Mouse (Mus musculus): ENCODE results near the gene Tcp10b. TPM values are rescaled to one million over a fixed set of nuclear protein-coding genes. Genes with fewer than 3 reads are reported as not detected.
A peak's percentile ranks its signal among the peaks of the same experiment; 100 is the strongest.
"Not testable (repeated sequence)": the region's sequence is repeated elsewhere in the genome, so short reads cannot be mapped to it uniquely, and the experiment has no call there.

Gene Tcp10b
- total and polyA plus RNA-seq, 2 experiments from 2014 or later = 0.25 TPM; not detected in 1

GRCm38 (mm10) chr17:13091510-13091909 is 30.6 kb downstream of the Tcp10b start:
- H3K4me1 ChIP-seq (ENCODE audit: control insufficient read depth, insufficient read depth); H3K4me2 ChIP-seq (ENCODE audit: low read depth, low read length); H3K9ac ChIP-seq (replicated peaks; ENCODE audit: low read depth, low read length); H3K9me3 ChIP-seq (replicated peaks; ENCODE audit: control insufficient read depth, low read length); H3K4me3 ChIP-seq (ENCODE audit: low read depth, low read length); H3K36me3 ChIP-seq (replicated peaks; ENCODE audit: control insufficient read depth, insufficient read depth, low read length); H3K27me3 ChIP-seq (ENCODE audit: control insufficient read depth, insufficient read depth, low read length); H3K27ac ChIP-seq (ENCODE audit: low read depth); DNase-seq (ENCODE audit: low spot score): not testable (repeated sequence)
- no CpG with 5 or more reads among the region's 1 CpGs for WGBS
- 0 out of 2 replicates have a peak, but pooled peaks have one; percentile 49 for ATAC-seq (ENCODE audit: insufficient read depth, low read depth)

DNA sequence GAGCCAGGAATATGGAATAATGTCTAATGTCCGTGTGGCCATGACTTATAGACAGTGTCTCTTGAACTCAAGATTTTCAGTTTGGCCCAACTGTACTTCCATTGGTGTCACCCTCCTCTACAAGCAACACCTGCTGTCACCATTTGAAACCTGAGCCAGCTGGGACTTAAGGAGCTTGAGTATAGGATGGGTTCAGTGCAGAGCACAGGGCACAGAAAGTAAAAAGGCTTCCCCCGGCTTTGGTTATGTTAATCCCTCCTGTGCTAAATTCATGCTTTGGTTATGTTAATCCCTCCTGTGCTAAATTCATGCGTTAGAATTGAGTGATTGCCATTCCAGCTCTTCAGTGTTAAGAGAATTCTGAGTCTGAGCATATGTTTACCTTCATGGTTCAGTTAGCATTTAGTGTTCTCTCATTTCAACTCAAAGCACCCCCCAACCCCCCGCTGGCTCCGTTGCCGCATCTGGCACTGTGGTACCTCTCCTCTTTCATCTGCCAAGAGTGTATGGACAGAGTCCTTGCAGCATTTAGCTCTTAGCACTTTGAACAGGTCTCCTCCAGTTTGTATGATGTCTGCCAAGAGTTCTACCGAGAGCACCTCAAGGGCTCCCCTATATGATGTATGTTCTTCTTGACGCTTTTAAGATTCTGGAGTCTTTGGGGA is 31.3 kb downstream of the Tcp10b start:
- not testable (repeated sequence) for H3K4me3 ChIP-seq (ENCODE audit: low read depth, low read length); H3K9ac ChIP-seq (replicated peaks; ENCODE audit: low read depth, low read length); H3K9me3 ChIP-seq (replicated peaks; ENCODE audit: control insufficient read depth, low read length); H3K36me3 ChIP-seq (replicated peaks; ENCODE audit: control insufficient read depth, insufficient read depth, low read length); ATAC-seq (ENCODE audit: insufficient read depth, low read depth); H3K4me1 ChIP-seq (ENCODE audit: control insufficient read depth, insufficient read depth); DNase-seq (ENCODE audit: low spot score); H3K4me2 ChIP-seq (ENCODE audit: low read depth, low read length); H3K27me3 ChIP-seq (ENCODE audit: control insufficient read depth, insufficient read depth, low read length); H3K27ac ChIP-seq (ENCODE audit: low read depth)
- 58% methylated on average over 5 of the region's 8 CpGs for WGBS

- not testable (repeated sequence) for DNase-seq (ENCODE audit: low spot score); H3K4me1 ChIP-seq (ENCODE audit: control insufficient read depth, insufficient read depth); H3K4me3 ChIP-seq (ENCODE audit: low read depth, low read length); ATAC-seq (ENCODE audit: insufficient read depth, low read depth); H3K9me3 ChIP-seq (replicated peaks; ENCODE audit: control insufficient read depth, low read length); H3K27me3 ChIP-seq (ENCODE audit: control insufficient read depth, insufficient read depth, low read length); H3K36me3 ChIP-seq (replicated peaks; ENCODE audit: control insufficient read depth, insufficient read depth, low read length); H3K4me2 ChIP-seq (ENCODE audit: low read depth, low read length); H3K27ac ChIP-seq (ENCODE audit: low read depth); H3K9ac ChIP-seq (replicated peaks; ENCODE audit: low read depth, low read length)
- 92% methylated on average over 2 of the region's 4 CpGs for WGBS
Measured at GRCm38 (mm10) chr17:13092960-13093359, 32.1 kb downstream of the Tcp10b start.

DNA sequence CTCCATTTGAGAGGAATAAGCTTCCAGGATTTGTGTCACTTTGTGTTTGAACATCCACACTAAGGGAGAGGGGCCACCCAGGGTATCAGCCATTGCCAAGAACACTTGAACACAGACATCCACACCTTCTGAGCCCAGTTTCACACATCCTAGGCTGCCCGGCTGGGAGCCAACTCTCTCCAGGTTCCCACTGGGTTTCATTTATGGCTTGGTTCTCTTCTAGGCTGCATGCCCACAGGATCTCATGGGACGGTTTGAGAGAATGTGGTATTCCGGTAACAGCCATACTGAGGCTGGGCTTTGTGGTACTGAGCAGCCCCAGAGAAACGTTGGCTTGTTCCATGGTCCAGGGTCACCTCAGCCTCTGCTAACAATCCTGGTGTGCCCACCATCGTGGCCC is 45.7 kb downstream of the Tcp10b start:
- H3K9ac ChIP-seq (replicated peaks; ENCODE audit: low read depth, low read length); H3K36me3 ChIP-seq (replicated peaks; ENCODE audit: control insufficient read depth, insufficient read depth, low read length); H3K27ac ChIP-seq (ENCODE audit: low read depth); H3K4me2 ChIP-seq (ENCODE audit: low read depth, low read length); H3K27me3 ChIP-seq (ENCODE audit: control insufficient read depth, insufficient read depth, low read length); H3K4me1 ChIP-seq (ENCODE audit: control insufficient read depth, insufficient read depth); H3K4me3 ChIP-seq (ENCODE audit: low read depth, low read length); H3K9me3 ChIP-seq (replicated peaks; ENCODE audit: control insufficient read depth, low read length): not testable (repeated sequence)
- 55% methylated on average over 4 of the region's 5 CpGs for WGBS
- ATAC-seq (ENCODE audit: insufficient read depth, low read depth) = peak; percentile 50; the same call in 1 of the 2 replicates
- DNase-seq (ENCODE audit: low spot score) = peak; percentile 4

DNA sequence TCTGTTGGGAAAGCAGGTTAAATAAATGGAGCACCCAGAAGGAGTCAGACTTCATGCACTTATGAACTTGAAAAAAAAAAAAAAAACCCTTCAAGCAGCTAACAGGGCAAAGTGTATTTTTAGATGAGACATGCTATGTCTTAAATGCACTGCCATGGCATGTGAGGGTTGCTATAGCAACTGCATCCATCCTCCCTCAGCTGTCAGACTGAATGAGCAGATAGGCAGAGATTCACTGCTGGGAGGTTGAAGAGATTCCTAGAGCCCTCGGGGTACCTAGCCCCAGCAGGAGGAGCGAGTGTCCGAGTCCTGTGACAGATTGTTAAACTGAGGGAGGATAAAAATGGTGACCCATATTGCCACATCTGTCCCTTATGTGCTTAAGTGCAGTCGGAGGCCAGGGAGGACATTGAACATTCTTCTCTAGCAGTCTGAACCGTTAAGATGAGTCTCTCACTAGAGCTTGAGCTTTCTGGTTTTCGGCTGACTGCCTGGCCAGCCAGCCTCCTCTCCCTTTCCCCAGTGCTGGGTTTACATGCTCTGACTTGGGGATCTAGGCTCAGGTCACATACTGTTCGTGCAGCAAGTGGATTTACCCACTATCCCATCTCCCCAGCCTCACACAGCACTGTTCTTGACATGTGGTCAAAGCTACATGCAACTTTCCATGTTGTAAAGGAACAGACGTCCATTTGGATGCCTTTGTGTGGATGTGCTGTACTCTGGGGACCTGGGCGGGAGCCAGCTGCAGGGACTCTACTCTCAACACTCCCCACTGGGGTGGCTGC is 51.8 kb downstream of the Tcp10b start:
- ATAC-seq (ENCODE audit: insufficient read depth, low read depth); H3K4me2 ChIP-seq (ENCODE audit: low read depth, low read length); H3K27ac ChIP-seq (ENCODE audit: low read depth); H3K36me3 ChIP-seq (replicated peaks; ENCODE audit: control insufficient read depth, insufficient read depth, low read length); H3K4me3 ChIP-seq (ENCODE audit: low read depth, low read length); DNase-seq (ENCODE audit: low spot score); H3K4me1 ChIP-seq (ENCODE audit: control insufficient read depth, insufficient read depth); H3K9ac ChIP-seq (replicated peaks; ENCODE audit: low read depth, low read length); H3K9me3 ChIP-seq (replicated peaks; ENCODE audit: control insufficient read depth, low read length); H3K27me3 ChIP-seq (ENCODE audit: control insufficient read depth, insufficient read depth, low read length): not testable (repeated sequence)
- WGBS = 53% methylated on average over 2 of the region's 9 CpGs

DNA sequence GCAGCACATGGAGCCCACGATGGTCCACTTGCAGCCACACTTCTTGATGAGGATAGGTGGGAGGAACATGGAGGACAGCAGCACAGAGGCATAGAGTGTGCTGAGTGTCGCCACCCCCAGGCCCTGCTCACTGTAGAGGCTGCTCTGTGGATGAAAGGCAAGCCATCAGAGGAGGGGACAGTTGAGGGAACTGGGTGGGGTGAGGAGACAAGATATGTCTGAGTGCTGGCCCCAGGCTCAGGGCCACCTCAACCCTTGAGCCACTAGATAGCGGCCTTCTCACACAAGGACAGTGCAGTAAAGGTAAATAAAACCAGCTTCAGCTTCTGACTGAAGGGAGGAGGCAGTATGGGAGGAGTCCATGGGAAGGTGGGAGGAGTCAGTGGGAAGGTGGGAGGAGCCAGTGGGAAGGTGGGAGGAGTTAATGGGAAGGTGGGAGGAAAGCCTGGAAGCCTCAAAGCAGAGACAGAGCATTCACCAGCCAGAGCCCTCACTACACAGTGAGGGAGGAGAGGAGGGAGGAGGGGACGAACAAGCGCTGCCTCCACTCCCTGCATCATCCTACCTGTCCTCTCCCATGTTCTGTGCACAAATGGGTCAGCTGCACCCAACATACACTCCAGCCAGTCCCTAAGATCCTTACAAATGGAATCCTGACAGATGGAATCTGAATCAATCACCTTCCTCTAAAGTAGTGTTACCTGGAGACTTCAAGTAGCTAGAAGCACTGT is 62.6 kb downstream of the Tcp10b start:
- H3K27ac ChIP-seq (ENCODE audit: low read depth); H3K27me3 ChIP-seq (ENCODE audit: control insufficient read depth, insufficient read depth, low read length); DNase-seq (ENCODE audit: low spot score); H3K36me3 ChIP-seq (replicated peaks; ENCODE audit: control insufficient read depth, insufficient read depth, low read length); H3K9ac ChIP-seq (replicated peaks; ENCODE audit: low read depth, low read length); H3K9me3 ChIP-seq (replicated peaks; ENCODE audit: control insufficient read depth, low read length); H3K4me3 ChIP-seq (ENCODE audit: low read depth, low read length); H3K4me2 ChIP-seq (ENCODE audit: low read depth, low read length); H3K4me1 ChIP-seq (ENCODE audit: control insufficient read depth, insufficient read depth): not testable (repeated sequence)
- peak; percentile 47; the same call in 1 of the 2 replicates for ATAC-seq (ENCODE audit: insufficient read depth, low read depth)
- 79% methylated on average over 2 of the region's 5 CpGs for WGBS

GRCm38 (mm10) chr17:13124241-13124640 is 63.3 kb downstream of the Tcp10b start:
- ATAC-seq (ENCODE audit: insufficient read depth, low read depth); H3K27ac ChIP-seq (ENCODE audit: low read depth); H3K9me3 ChIP-seq (replicated peaks; ENCODE audit: control insufficient read depth, low read length); H3K4me1 ChIP-seq (ENCODE audit: control insufficient read depth, insufficient read depth); H3K36me3 ChIP-seq (replicated peaks; ENCODE audit: control insufficient read depth, insufficient read depth, low read length); H3K4me2 ChIP-seq (ENCODE audit: low read depth, low read length); DNase-seq (ENCODE audit: low spot score); H3K9ac ChIP-seq (replicated peaks; ENCODE audit: low read depth, low read length); H3K27me3 ChIP-seq (ENCODE audit: control insufficient read depth, insufficient read depth, low read length); H3K4me3 ChIP-seq (ENCODE audit: low read depth, low read length): not testable (repeated sequence)
- WGBS = 43% methylated on average over 2 of the region's 3 CpGs

DNA sequence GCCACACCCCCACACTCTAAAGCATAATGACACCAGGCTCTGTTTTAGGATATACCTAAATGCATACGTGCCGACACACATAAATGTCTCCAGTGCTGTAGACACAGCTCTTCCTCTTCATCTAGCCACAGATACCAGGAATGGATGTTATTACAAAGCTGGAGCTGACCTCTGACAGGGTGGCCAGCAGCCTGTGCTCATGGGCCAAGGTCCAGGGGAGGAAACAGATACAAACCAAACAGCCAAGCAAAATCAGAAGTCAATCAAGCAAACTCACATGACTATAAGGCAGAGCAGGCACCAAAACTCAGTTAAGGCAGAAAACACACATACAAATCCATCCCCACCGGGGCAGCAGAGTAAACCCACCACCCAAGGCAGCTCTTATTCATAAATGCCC is 68.4 kb downstream of the Tcp10b start:
- no CpG with 5 or more reads among the region's 3 CpGs for WGBS
- H3K27ac ChIP-seq (ENCODE audit: low read depth); ATAC-seq (ENCODE audit: insufficient read depth, low read depth); H3K4me1 ChIP-seq (ENCODE audit: control insufficient read depth, insufficient read depth); H3K9me3 ChIP-seq (replicated peaks; ENCODE audit: control insufficient read depth, low read length); H3K4me3 ChIP-seq (ENCODE audit: low read depth, low read length); H3K9ac ChIP-seq (replicated peaks; ENCODE audit: low read depth, low read length); H3K27me3 ChIP-seq (ENCODE audit: control insufficient read depth, insufficient read depth, low read length); DNase-seq (ENCODE audit: low spot score); H3K36me3 ChIP-seq (replicated peaks; ENCODE audit: control insufficient read depth, insufficient read depth, low read length); H3K4me2 ChIP-seq (ENCODE audit: low read depth, low read length): not testable (repeated sequence)

Measured in heart, postnatal 0 days (tissue).